Mouse (Mus musculus): ENCODE measurements at regions not wholly inside any gene's neighbourhood (a gene's known extent, or its start where the extent isn't known, plus 50 kb on each side); places are given as distances from the start of the nearest gene placed in this dataset.
A peak's percentile ranks its signal among the peaks of the same experiment; 100 is the strongest.

GRCm38 (mm10) chrX:40350936-40351335, 487.5 kb upstream of the Cypt14 start:
- intact Hi-C loops (cut with DNase I): no loop called here
- DNase-seq (ENCODE audit: low spot score in 2 of 2): peak; percentile 4 to 36

DNA sequence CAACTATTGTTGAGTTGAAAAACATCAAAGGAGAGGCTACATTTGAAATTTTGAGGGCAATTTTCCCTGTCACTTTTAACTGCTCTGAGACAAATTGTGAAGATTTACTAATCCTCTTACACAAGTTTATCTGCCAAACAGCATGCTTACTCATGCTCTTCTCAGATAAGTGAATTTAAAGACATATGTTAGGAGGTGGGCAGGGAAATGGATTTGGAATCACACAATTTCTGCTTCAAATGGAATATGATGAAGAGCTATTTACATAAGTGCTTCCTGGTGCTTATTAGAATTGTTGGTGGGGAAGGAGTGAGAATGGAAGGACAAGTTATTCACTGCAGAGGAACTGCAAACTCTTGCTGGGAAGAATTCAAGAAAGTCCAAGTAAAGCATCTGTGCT, 473.2 kb upstream of the Cypt14 start:
- intact Hi-C loops (cut with DNase I): no loop called here
- peak in 1 of 2 experiments; percentile 63 for DNase-seq (ENCODE audit: low spot score in 2 of 2)

Measured in left cerebral cortex, postnatal 25 days (tissue).